8 mouse cellular contexts compared by ENCODE assay signal in genomic region chr2:127791919-127792603, GRCm38 (mm10). TPM values are rescaled to one million over a fixed set of nuclear protein-coding genes. Genes with fewer than 3 reads are reported as not detected.
A peak's percentile ranks its signal among the peaks of the same experiment; 100 is the strongest.
DNase-seq lines count a peak whose midpoint lies in the region; ATAC-seq lines count a peak whose summit lies in the region.

Mtln (minus strand) TSS chr2:127792488.

- DNase-seq in adrenal gland, adult (ENCODE audit: inconsistent age in 2 of 2, low spot score in 1 of 2) = peak; percentile 92 to 97
- peak; percentile 95 for DNase-seq in embryo, embryonic 10.5 days (ENCODE audit: low spot score)
- peak; percentile 87 for DNase-seq in gastrocnemius, postnatal 14 days
- DNase-seq in left cerebral cortex, postnatal 10 days (ENCODE audit: extremely low spot score in 1 of 2, low spot score in 2 of 2) = peak; percentile 90 to 91
- peak; percentile 90 for DNase-seq in right cerebral cortex, postnatal 25 days
- peak; percentile 79 to 85 for DNase-seq in urinary bladder, postnatal 4 days (ENCODE audit: low spot score in 2 of 2)

- intact Hi-C loops in gastrocnemius, postnatal 14 days (cut with DNase I; ENCODE audit: low total_unique reads) = no loop called here
- intact Hi-C loops in left cerebral cortex, postnatal 10 days (cut with DNase I) = no loop called here

- ATAC-seq in inflammation-experienced regulatory T-cells, adult 6 months = peak; percentile 89
- peak; percentile 97 for ATAC-seq in megakaryocyte-erythroid progenitor cell, adult 5-6 weeks (replicated peaks; ENCODE audit: low FRiP score, low TSS enrichment, poor library complexity, severe bottlenecking)

RNA-seq across cellular contexts. Expression of gene Mtln, which starts in this region (rescaled TPM):
- 10 to 100 TPM; 77.4 to 77.8 TPM for total RNA-seq in gastrocnemius, postnatal 14 days (2021)
- polyA plus RNA-seq in inflammation-experienced regulatory T-cells, adult 6 months (2017; shearing (Covaris generic)) = 10 to 100 TPM; 18.2 to 38.9 (median 34.5) TPM
- total RNA-seq in left cerebral cortex, postnatal 10 days (2021) = 10 to 100 TPM; 39.5 to 43.4 TPM
- 30.9 and 33.7 TPM in 2 replicates for total RNA-seq in megakaryocyte-erythroid progenitor cell, adult 5-6 weeks (2014; fragmentation: Nextera tagmentation)
- 50.0 and 59.6 TPM in 2 replicates for total RNA-seq in megakaryocyte-erythroid progenitor cell, adult 5-6 weeks (2017)

Comparison
In these comparisons a context has a peak if more than half of its experiments do, and no peak if none do; other contexts are left out.
1. Peak in every context shown above with its lines: DNase-seq and ATAC-seq.